Mouse (Mus musculus): ENCODE measurements around the gene Grb14. TPM values are rescaled to one million over a fixed set of nuclear protein-coding genes. Genes with fewer than 3 reads are reported as not detected.

Grb14 gene
- polyA plus RNA-seq, 1 experiment from 2014 or later: 11.6 TPM

- no peak overlapping the region for H3K4me2 ChIP-seq (ENCODE audit: low read depth, low read length)
- H3K4me3 ChIP-seq (ENCODE audit: low read depth, low read length): no peak overlapping the region
- no peak overlapping the region for H3K27ac ChIP-seq (replicated peaks; ENCODE audit: low read depth, low read length)
- 56% methylated on average over 12 of the region's 12 CpGs for WGBS
- H3K36me3 ChIP-seq (ENCODE audit: control insufficient read depth, insufficient read depth, low read length): no peaks in the 10 kb centered on the region
- no peak overlapping the region for H3K9ac ChIP-seq (ENCODE audit: low read depth, low read length)
- H3K4me1 ChIP-seq (ENCODE audit: control insufficient read depth, insufficient read depth, low read length): no peaks in the 10 kb centered on the region
- H3K27me3 ChIP-seq (replicated peaks; ENCODE audit: control insufficient read depth, insufficient read depth, low read length): no peaks in the 10 kb centered on the region
- ATAC-seq (ENCODE audit: low read depth) (peak; percentile 76), DNase-seq (ENCODE audit: low spot score) (peak; percentile 62)
- no peaks in the 10 kb centered on the region for H3K9me3 ChIP-seq (ENCODE audit: control insufficient read depth, low read length)
Measured at GRCm38 (mm10) chr2:64948418-64949169, 76.2 kb downstream of the Grb14 start.

- no peak for ATAC-seq (ENCODE audit: low read depth)
- H3K9me3 ChIP-seq (ENCODE audit: control insufficient read depth, low read length): no peaks in the 10 kb centered on the region
- H3K36me3 ChIP-seq (ENCODE audit: control insufficient read depth, insufficient read depth, low read length): no peaks in the 10 kb centered on the region
- no peak overlapping the region for H3K27ac ChIP-seq (replicated peaks; ENCODE audit: low read depth, low read length)
- no peaks in the 10 kb centered on the region for H3K4me1 ChIP-seq (ENCODE audit: control insufficient read depth, insufficient read depth, low read length)
- H3K27me3 ChIP-seq (replicated peaks; ENCODE audit: control insufficient read depth, insufficient read depth, low read length): no peaks in the 10 kb centered on the region
- WGBS: 68% methylated on average over 3 of the region's 3 CpGs
- DNase-seq (ENCODE audit: low spot score): no peak
- no peak overlapping the region for H3K4me3 ChIP-seq (ENCODE audit: low read depth, low read length)
- no peak overlapping the region for H3K9ac ChIP-seq (ENCODE audit: low read depth, low read length)
- H3K4me2 ChIP-seq (ENCODE audit: low read depth, low read length): no peak overlapping the region
Measured at GRCm38 (mm10) chr2:64947484-64947883, 77.3 kb downstream of the Grb14 start.

GRCm38 (mm10) chr2:64920879-64921278 lies 103.9 kb downstream of the Grb14 start:
- no peaks in the 10 kb centered on the region for H3K27me3 ChIP-seq (replicated peaks; ENCODE audit: control insufficient read depth, insufficient read depth, low read length)
- 42% methylated on average over 5 of the region's 5 CpGs for WGBS
- H3K4me3 ChIP-seq (ENCODE audit: low read depth, low read length): no peak overlapping the region
- no peak overlapping the region for H3K4me2 ChIP-seq (ENCODE audit: low read depth, low read length)
- ATAC-seq (ENCODE audit: low read depth) (peak; percentile 22; the same call in 1 of the 2 replicates), DNase-seq (ENCODE audit: low spot score) (peak; percentile 45)
- no peak overlapping the region for H3K27ac ChIP-seq (replicated peaks; ENCODE audit: low read depth, low read length)
- no peaks in the 10 kb centered on the region for H3K9me3 ChIP-seq (ENCODE audit: control insufficient read depth, low read length)
- H3K4me1 ChIP-seq (ENCODE audit: control insufficient read depth, insufficient read depth, low read length): no peaks in the 10 kb centered on the region
- H3K9ac ChIP-seq (ENCODE audit: low read depth, low read length): no peak overlapping the region
- no peaks in the 10 kb centered on the region for H3K36me3 ChIP-seq (ENCODE audit: control insufficient read depth, insufficient read depth, low read length)

- H3K4me1 ChIP-seq (ENCODE audit: control insufficient read depth, insufficient read depth, low read length): no peaks in the 10 kb centered on the region
- no peak overlapping the region for H3K4me2 ChIP-seq (ENCODE audit: low read depth, low read length)
- H3K4me3 ChIP-seq (ENCODE audit: low read depth, low read length): no peak overlapping the region
- no peak overlapping the region for H3K27ac ChIP-seq (replicated peaks; ENCODE audit: low read depth, low read length)
- no peaks in the 10 kb centered on the region for H3K36me3 ChIP-seq (ENCODE audit: control insufficient read depth, insufficient read depth, low read length)
- DNase-seq (ENCODE audit: low spot score): peak; percentile 62
- no peak overlapping the region for H3K9ac ChIP-seq (ENCODE audit: low read depth, low read length)
- H3K9me3 ChIP-seq (ENCODE audit: control insufficient read depth, low read length): no peaks in the 10 kb centered on the region
- 52% methylated on average over 6 of the region's 6 CpGs for WGBS
- H3K27me3 ChIP-seq (replicated peaks; ENCODE audit: control insufficient read depth, insufficient read depth, low read length): no peaks in the 10 kb centered on the region
- peak; percentile 57; the same call in 1 of the 2 replicates for ATAC-seq (ENCODE audit: low read depth)
Measured at GRCm38 (mm10) chr2:64915448-64915847, 109.3 kb downstream of the Grb14 start.

- 78% methylated on average over 5 of the region's 5 CpGs for WGBS
Measured at GRCm38 (mm10) chr2:64904877-64905276, 119.9 kb downstream of the Grb14 start.

GRCm38 (mm10) chr2:64897844-64898243 lies 126.9 kb downstream of the Grb14 start:
- no peak overlapping the region for H3K27ac ChIP-seq (replicated peaks; ENCODE audit: low read depth, low read length)
- 83% methylated on average over 5 of the region's 5 CpGs for WGBS
- no peak overlapping the region for H3K4me2 ChIP-seq (ENCODE audit: low read depth, low read length)
- H3K27me3 ChIP-seq (replicated peaks; ENCODE audit: control insufficient read depth, insufficient read depth, low read length): no peaks in the 10 kb centered on the region
- no peaks in the 10 kb centered on the region for H3K9me3 ChIP-seq (ENCODE audit: control insufficient read depth, low read length)
- no peaks in the 10 kb centered on the region for H3K4me1 ChIP-seq (ENCODE audit: control insufficient read depth, insufficient read depth, low read length)
- no peak for ATAC-seq (ENCODE audit: low read depth)
- no peak overlapping the region for H3K9ac ChIP-seq (ENCODE audit: low read depth, low read length)
- no peaks in the 10 kb centered on the region for H3K36me3 ChIP-seq (ENCODE audit: control insufficient read depth, insufficient read depth, low read length)
- no peak overlapping the region for H3K4me3 ChIP-seq (ENCODE audit: low read depth, low read length)
- peak; percentile 30 for DNase-seq (ENCODE audit: low spot score)

More at GRCm38 (mm10) chr2:64904877-64905276, 119.9 kb downstream of the Grb14 start:
- DNase-seq (ENCODE audit: low spot score) (peak; percentile 33), ATAC-seq (ENCODE audit: low read depth) (no peak)
- no peaks in the 10 kb centered on the region for H3K27me3 ChIP-seq (replicated peaks; ENCODE audit: control insufficient read depth, insufficient read depth, low read length)
- no peaks in the 10 kb centered on the region for H3K4me1 ChIP-seq (ENCODE audit: control insufficient read depth, insufficient read depth, low read length)
- no peaks in the 10 kb centered on the region for H3K36me3 ChIP-seq (ENCODE audit: control insufficient read depth, insufficient read depth, low read length)
- H3K27ac ChIP-seq (replicated peaks; ENCODE audit: low read depth, low read length): no peak overlapping the region
- H3K9ac ChIP-seq (ENCODE audit: low read depth, low read length): no peak overlapping the region
- no peak overlapping the region for H3K4me3 ChIP-seq (ENCODE audit: low read depth, low read length)
- H3K9me3 ChIP-seq (ENCODE audit: control insufficient read depth, low read length): no peaks in the 10 kb centered on the region
- H3K4me2 ChIP-seq (ENCODE audit: low read depth, low read length): no peak overlapping the region

GRCm38 (mm10) chr2:64893233-64893632 lies 131.6 kb downstream of the Grb14 start:
- H3K4me2 ChIP-seq (ENCODE audit: low read depth, low read length): no peak overlapping the region
- H3K4me3 ChIP-seq (ENCODE audit: low read depth, low read length): no peak overlapping the region
- DNase-seq (ENCODE audit: low spot score) (no peak), ATAC-seq (ENCODE audit: low read depth) (no peak)
- 56% methylated on average over 7 of the region's 7 CpGs for whole genome bisulfite sequencing
- no peaks in the 10 kb centered on the region for H3K9me3 ChIP-seq (ENCODE audit: control insufficient read depth, low read length)
- no peaks in the 10 kb centered on the region for H3K27me3 ChIP-seq (replicated peaks; ENCODE audit: control insufficient read depth, insufficient read depth, low read length)
- no peak overlapping the region for H3K27ac ChIP-seq (replicated peaks; ENCODE audit: low read depth, low read length)
- no peak overlapping the region for H3K9ac ChIP-seq (ENCODE audit: low read depth, low read length)
- H3K4me1 ChIP-seq (ENCODE audit: control insufficient read depth, insufficient read depth, low read length): no peaks in the 10 kb centered on the region
- no peaks in the 10 kb centered on the region for H3K36me3 ChIP-seq (ENCODE audit: control insufficient read depth, insufficient read depth, low read length)

GRCm38 (mm10) chr2:64887098-64887757 lies 137.6 kb downstream of the Grb14 start:
- DNase-seq (ENCODE audit: low spot score): peak; percentile 51

More at GRCm38 (mm10) chr2:64887098-64887757, 137.6 kb downstream of the Grb14 start:
- H3K4me3 ChIP-seq (ENCODE audit: low read depth, low read length): no peak overlapping the region
- H3K4me2 ChIP-seq (ENCODE audit: low read depth, low read length): no peak overlapping the region
- no peaks in the 10 kb centered on the region for H3K4me1 ChIP-seq (ENCODE audit: control insufficient read depth, insufficient read depth, low read length)
- no peaks in the 10 kb centered on the region for H3K27me3 ChIP-seq (replicated peaks; ENCODE audit: control insufficient read depth, insufficient read depth, low read length)
- no peaks in the 10 kb centered on the region for H3K36me3 ChIP-seq (ENCODE audit: control insufficient read depth, insufficient read depth, low read length)
- H3K9me3 ChIP-seq (ENCODE audit: control insufficient read depth, low read length): no peaks in the 10 kb centered on the region
- 23% methylated on average over 6 of the region's 6 CpGs for WGBS
- no peak overlapping the region for H3K9ac ChIP-seq (ENCODE audit: low read depth, low read length)
- ATAC-seq (ENCODE audit: low read depth): no peak
- no peak overlapping the region for H3K27ac ChIP-seq (replicated peaks; ENCODE audit: low read depth, low read length)

Measured in embryonic facial prominence, embryonic 14.5 days (tissue).